Mouse (Mus musculus): ENCODE data around the gene Gna15.

DNA sequence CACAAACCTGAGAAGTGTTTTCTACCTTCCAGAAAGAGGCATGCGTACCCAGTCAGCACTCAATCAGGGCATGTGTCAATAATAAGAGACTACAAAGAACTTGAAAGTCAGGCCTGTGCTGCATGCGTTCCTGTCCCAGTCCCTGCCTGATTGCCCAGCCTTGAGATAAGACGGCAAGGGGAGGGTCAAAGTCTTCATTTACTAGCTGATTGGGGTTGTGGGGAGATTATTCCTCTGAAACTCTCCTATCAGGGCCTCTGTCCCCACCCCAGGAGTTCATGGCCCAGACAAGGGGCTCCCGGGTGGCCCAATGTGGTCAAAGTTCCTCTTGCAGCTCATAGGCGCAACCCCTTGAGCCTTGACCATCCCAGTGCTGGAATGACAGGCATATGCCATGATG, 22.3 kb upstream of the Gna15 start:
- no peak for TF ChIP-seq POLR2A (IDR thresholded peaks at IDR 0.05; ENCODE audit: low read depth, low read length)
- TF ChIP-seq CTCF (IDR thresholded peaks at IDR 0.05; ENCODE audit: borderline replicate concordance, insufficient read depth, low read length): no peak
